Mouse (Mus musculus) E14TG2a.4 (cell line): ENCODE measurements around the gene Gys2.

Experiments used
- CTCF ChIP-seq: conservative IDR thresholded peaks from 2 replicates; pipeline ENCODE4 v1.5.1; 2014; ENCODE audit warnings: low read length
- NANOG ChIP-seq: IDR thresholded peaks from 2 replicates; pipeline ENCODE4 v1.6.1; 2014; ENCODE audit warnings: borderline replicate concordance, low read length, mixed read lengths
- POU5F1 ChIP-seq: IDR thresholded peaks from 2 replicates; pipeline ENCODE4 v1.6.1; 2014; ENCODE audit warnings: low read length, borderline replicate concordance

- TF ChIP-seq CTCF, result no peak
- no peak for TF ChIP-seq POU5F1
- no peak for TF ChIP-seq NANOG
Measured at GRCm38 (mm10) chr6:142511516-142512135, 38.7 kb upstream of the Gys2 start.
